Mouse (Mus musculus) cortical plate, adult 2 months (tissue): ENCODE measurements around the gene Hsd17b2.

Experiments
- CTCF ChIP-seq: fragments of 200-500 bp; IDR thresholded peaks from 2 replicates; pipeline ENCODE4 v1.5.1; 2011; ENCODE audit warnings: mild to moderate bottlenecking, control low read depth, low read length; ENCODE audit not compliant: insufficient read depth; ENCODE audit errors: extremely low read depth
- POLR2A ChIP-seq: fragments of 200-500 bp; IDR thresholded peaks from 2 replicates; pipeline ENCODE4 v1.6.1; 2011; ENCODE audit warnings: mild to moderate bottlenecking, low read length, control low read depth; ENCODE audit not compliant: insufficient read depth; ENCODE audit errors: extremely low read depth

DNA sequence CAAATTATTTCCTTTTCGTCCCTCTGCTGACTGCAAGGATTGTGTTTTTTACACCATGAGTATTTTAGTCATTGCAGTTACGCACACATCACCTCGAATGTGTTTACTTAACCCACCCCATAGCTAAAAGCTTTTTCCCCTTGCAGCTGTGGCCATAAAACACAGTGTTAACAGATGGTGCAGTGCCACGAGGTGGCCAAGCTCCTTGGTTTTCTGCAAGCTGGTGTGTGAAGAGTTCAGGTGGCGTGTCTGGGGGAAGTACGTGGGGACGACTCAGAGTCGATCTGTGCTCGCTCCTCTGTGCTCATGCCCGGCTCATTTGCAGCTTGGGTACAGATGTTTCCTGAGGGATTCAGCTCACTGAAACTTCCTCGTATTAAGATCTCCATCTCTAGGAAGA is 17.2 kb upstream of the Hsd17b2 start:
- TF ChIP-seq CTCF (no peak), POLR2A (no peak)
